Mouse (Mus musculus) c-Kit-positive CD71-positive TER-119-positive erythroid progenitor cells, embryonic 14.5 days (primary cell): Measurements from ENCODE around the gene Flnb.

Experiments
- DNase-seq: peaks from one replicate; pipeline ENCODE4 v3.0.0-alpha.2; 2013; ENCODE audit warnings: low spot score

The Flnb gene

GRCm38 (mm10) chr14:7863199-7863598 lies 45.4 kb downstream of the Flnb start:
- no peak for DNase-seq

DNA sequence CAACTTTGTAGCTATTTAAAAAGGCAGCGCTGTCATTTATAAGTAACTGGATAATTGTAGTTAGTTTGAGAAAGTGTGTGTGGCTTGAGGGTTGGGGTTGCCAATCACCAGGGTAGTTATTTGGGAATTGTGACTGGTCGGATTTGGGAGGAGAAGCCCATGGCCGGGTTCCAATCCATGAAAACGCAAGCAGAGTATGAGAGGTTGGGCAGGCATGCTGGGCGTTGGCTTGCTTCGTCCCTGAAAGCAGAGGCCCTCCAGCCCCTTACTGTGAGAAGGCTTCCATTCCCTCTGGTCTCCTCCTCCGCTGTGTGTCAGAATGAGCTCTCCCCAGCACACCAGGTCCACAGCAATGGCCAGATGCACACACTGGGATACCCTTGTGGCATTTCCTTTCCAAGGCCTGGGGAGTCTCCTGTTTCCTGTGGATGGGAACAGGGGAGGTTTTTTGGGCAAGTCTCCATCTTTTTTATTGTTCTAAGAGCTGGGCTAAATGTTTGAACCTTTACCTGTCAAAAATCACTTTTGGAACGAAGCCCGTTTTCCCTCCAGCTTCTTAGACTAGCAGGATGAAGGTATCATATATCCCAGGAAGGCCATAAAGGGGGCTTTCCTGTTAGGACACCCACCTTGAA lies 46.2 kb downstream of the Flnb start:
- DNase-seq: no peak

GRCm38 (mm10) chr14:7864506-7864899 lies 46.7 kb downstream of the Flnb start:
- DNase-seq: no peak

GRCm38 (mm10) chr14:7867224-7867623 lies 49.5 kb downstream of the Flnb start:
- DNase-seq: no peak

DNA sequence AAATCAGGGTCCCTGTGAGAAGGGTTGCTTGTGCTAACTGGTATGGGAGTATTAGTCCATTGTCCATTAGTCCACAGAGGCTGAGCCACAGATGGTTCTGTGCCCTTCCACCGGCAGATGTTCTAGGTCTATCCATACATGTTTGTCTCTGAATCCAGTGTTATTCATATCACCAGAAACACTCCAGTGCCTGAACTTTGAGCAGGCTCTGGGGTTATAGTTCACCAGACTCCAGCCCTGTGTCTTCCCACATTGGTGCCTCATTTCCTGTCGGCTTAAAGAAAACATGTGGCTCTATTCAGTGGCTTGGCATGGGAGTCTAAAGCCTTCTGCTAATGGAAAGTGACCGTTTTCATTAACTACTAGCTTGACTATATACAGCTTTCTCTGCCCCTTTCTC lies 50.1 kb downstream of the Flnb start:
- no peak for DNase-seq

GRCm38 (mm10) chr14:7869796-7870195 lies 52.0 kb downstream of the Flnb start:
- no peak for DNase-seq

GRCm38 (mm10) chr14:7873552-7873951 lies 55.8 kb downstream of the Flnb start:
- DNase-seq: no peak

DNA sequence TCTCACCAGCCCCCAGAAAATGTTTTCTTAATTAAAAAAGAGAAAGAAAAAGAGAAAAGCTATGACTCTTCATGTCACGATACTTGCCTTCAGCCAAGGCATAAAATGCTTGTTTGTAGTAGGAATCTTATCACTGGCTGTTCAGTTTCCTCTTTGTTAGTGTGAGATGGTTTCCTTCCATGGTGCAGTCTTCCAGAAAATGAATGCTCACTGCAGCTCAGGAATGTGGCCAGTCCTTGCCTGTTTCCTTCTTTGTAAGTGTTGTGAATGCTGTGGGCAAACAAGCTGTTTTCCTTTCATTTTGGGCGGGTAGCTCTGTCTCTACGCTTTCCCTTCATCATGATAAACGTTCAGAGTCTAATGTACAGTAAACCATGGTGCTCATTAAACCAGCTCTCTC lies 56.7 kb downstream of the Flnb start:
- DNase-seq: no peak

DNA sequence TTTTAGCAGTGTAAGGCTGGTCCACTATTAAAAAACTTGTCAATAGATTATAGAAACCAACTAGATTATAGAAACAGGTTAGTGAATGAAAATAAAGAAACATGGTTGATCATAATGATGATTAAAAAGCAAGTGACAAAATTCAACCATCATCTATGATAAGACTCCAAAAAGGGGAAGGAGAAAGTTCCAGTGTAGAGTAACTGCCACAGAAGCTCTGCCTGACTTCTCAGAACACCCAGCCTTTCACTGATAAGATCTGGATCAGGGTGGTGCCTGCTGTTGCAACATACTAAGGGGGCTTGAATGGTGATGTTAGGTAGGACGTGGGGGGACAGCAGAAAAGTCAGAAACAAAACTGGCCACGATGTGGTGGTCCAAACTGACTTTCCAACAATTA lies 60.2 kb downstream of the Flnb start:
- DNase-seq: no peak

DNA sequence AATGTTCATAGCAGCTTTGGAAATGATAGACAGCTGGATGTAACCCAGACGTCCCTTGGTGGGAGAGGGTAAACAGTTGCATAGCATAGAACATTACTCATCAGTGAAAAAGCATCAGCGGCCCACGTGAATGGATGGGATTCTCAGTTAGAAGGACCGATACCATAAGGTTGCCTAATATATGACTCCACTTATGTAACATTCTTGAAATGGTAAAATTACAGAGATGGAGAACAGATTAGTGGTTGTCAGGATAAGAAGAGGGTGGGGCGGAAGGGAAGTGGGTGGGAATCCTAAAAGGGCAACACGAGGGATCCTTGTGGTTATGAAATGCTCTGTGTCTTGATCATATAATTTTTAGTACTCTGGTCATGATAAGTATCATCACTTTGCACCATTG lies 62.6 kb downstream of the Flnb start:
- no peak for DNase-seq

GRCm38 (mm10) chr14:7881533-7881932 lies 63.8 kb downstream of the Flnb start:
- no peak for DNase-seq

GRCm38 (mm10) chr14:7882050-7882449 lies 64.3 kb downstream of the Flnb start:
- no peak for DNase-seq

GRCm38 (mm10) chr14:7884158-7884557 lies 66.4 kb downstream of the Flnb start:
- no peak for DNase-seq

GRCm38 (mm10) chr14:7884841-7885240 lies 67.1 kb downstream of the Flnb start:
- no peak for DNase-seq

- DNase-seq: no peak
These were observed 67.8 kb downstream of the Flnb start for GRCm38 (mm10) chr14:7885540-7885939.

- no peak for DNase-seq
These were observed 68.3 kb downstream of the Flnb start for GRCm38 (mm10) chr14:7886008-7886407.

GRCm38 (mm10) chr14:7887171-7887570 lies 69.4 kb downstream of the Flnb start:
- DNase-seq: no peak

- DNase-seq: no peak
These were observed 70.5 kb downstream of the Flnb start for GRCm38 (mm10) chr14:7888294-7888693.

- no peak for DNase-seq
These were observed 71.3 kb downstream of the Flnb start for GRCm38 (mm10) chr14:7888811-7889651.

- DNase-seq: no peak
These were observed 72.1 kb downstream of the Flnb start for GRCm38 (mm10) chr14:7889834-7890233.

- DNase-seq: no peak
These were observed 73.6 kb downstream of the Flnb start for GRCm38 (mm10) chr14:7891401-7891800.

GRCm38 (mm10) chr14:7896126-7896525 lies 78.4 kb downstream of the Flnb start:
- no peak for DNase-seq

- DNase-seq: no peak
These were observed 78.9 kb downstream of the Flnb start for GRCm38 (mm10) chr14:7896699-7897098.

- DNase-seq: no peak
These were observed 82.2 kb downstream of the Flnb start for GRCm38 (mm10) chr14:7899986-7900385.
